Mouse (Mus musculus) kidney, adult 2 months (tissue): ENCODE results near the gene Dock11.

Source experiments
- CTCF ChIP-seq: fragments of 200-500 bp; conservative IDR thresholded peaks from 2 replicates; pipeline ENCODE4 v1.5.1; 2011; ENCODE audit warnings: low read depth, mild to moderate bottlenecking, control low read depth, low read length, moderate library complexity, mixed read lengths; ENCODE audit not compliant: insufficient read depth, insufficient read length
- POLR2A ChIP-seq: fragments of 200-500 bp; IDR thresholded peaks from one replicate; pipeline ENCODE4 v1.6.1; 2011; ENCODE audit warnings: low read depth, low read length, control low read depth

DNA sequence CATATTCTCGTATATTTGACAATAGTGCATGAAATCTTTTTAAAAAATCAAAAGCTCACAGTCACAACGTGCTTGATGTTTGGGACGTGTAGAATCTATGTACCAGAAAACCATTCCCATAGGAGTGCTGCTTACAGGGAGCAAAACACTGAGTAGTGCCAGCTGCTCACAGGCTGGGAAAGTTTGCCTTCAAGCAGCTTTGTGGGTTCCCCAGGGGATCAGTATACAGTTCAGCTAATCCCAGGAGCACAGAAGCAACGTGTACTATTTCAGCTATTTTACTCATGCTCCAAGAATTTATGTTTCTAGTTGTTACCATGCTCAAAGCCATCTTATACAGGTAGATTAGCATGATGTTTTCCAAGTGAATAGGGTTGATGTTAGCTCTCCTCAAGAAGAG is 157.1 kb downstream of the Dock11 start:
- TF ChIP-seq CTCF (no peak), POLR2A (no peak)
